Mouse (Mus musculus) neural tube, postnatal 0 days (tissue): ENCODE measurements around the gene Gm15080. TPM values are rescaled to one million over a fixed set of nuclear protein-coding genes. Genes with fewer than 3 reads are reported as not detected.

ENCODE experiments used
- polyA plus RNA-seq: library from polyadenylated mRNA; unstranded; fragments of >200 nt; fragmentation: Nextera tagmentation; extraction: Ambion mirVana; gene quantifications from 2 replicates; pipeline ENCODE4 v1.2.1, GENCODE M21; 2015

Gene Gm15080
- polyA plus RNA-seq, result not detected in 2 replicates

DNA sequence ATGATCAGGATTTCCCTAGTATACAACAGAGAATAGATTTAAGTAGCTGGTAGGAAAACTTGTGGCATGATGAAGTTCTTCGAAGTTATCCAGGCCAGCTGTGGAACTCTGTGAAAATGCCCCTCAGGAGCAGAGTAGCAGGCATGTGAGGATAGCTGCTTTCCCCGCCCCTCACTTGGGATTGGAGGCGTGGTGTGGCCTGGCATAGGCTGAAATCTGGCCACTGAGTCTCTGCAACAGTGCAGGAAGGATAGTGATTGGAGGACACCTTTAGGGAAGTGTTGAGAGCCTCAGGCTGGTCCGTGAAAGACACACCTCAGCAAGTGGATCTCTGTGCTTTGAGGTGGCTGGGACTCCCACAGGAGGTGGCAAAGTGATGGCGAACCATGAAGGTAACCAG is at the start of gene Gm15080:
Gene Gm15080, plus strand, starts transcription at position 301 of the 400 bp plus-strand sequence.

Other genes starting within 250 kb of the Gm15080 start
- not detected in 2 replicates for gene Gm15128, start 227.0 kb upstream of the Gm15080 start, polyA plus RNA-seq
- not detected in 2 replicates for gene Gm15107, start 187.7 kb downstream of the Gm15080 start, polyA plus RNA-seq